Mouse (Mus musculus) MEL (cell line): ENCODE measurements around the gene Gm10428. TPM values are rescaled to one million over a fixed set of nuclear protein-coding genes. Genes with fewer than 3 reads are reported as not detected.

Source experiments
- DNase-seq: peaks from one replicate; pipeline ENCODE4 v3.0.0; 2011; ENCODE audit warnings: low read depth, low spot score
- H3K27ac ChIP-seq: 2 replicates; pipeline ENCODE4 v1.5.1; 2012; ENCODE audit warnings: low read depth, mild to moderate bottlenecking, control low read depth, low read length, moderate library complexity; ENCODE audit not compliant: control insufficient read depth
- H3K27me3 ChIP-seq, 2 experiments: fragments of 150-350 bp in 1 of 2; sonication (generic) in 1 of 2; 2 replicates each; pipeline ENCODE4 v1.6.1; 2012; ENCODE audit warnings: low read length in 2 of 2, mild to moderate bottlenecking in 2 of 2, improper control_type of control experiment in 1 of 2, moderate library complexity in 1 of 2; ENCODE audit not compliant: insufficient read depth in 2 of 2, control insufficient read depth in 1 of 2
- H3K36me3 ChIP-seq, 2 experiments: 2 replicates each; pipeline ENCODE4 v1.6.1; 2012 to 2014; ENCODE audit warnings: low read length in 2 of 2, improper control_type of control experiment in 1 of 2, inconsistent platforms in 1 of 2, mild to moderate bottlenecking in 1 of 2; ENCODE audit not compliant: insufficient read depth in 2 of 2, control insufficient read depth in 1 of 2
- H3K4me1 ChIP-seq, 2 experiments: fragments of 150-350 bp in 1 of 2; sonication (generic) in 1 of 2; 2 replicates each; pipeline ENCODE4 v1.6.1; 2012; ENCODE audit warnings: low read length in 2 of 2, improper control_type of control experiment in 1 of 2, mild to moderate bottlenecking in 1 of 2; ENCODE audit not compliant: insufficient read depth in 2 of 2, control insufficient read depth in 1 of 2
- H3K4me3 ChIP-seq, 2 experiments: fragments of 150-350 bp in 1 of 2; sonication (generic) in 1 of 2; 2 replicates each; pipeline ENCODE4 v1.5.1; 2012; ENCODE audit warnings: low read depth in 2 of 2, low read length in 2 of 2, mild to moderate bottlenecking in 2 of 2, moderate library complexity in 2 of 2, control low read depth in 1 of 2, improper control_type of control experiment in 1 of 2; ENCODE audit not compliant: control insufficient read depth in 1 of 2, insufficient read depth in 1 of 2
- H3K79me2 ChIP-seq: 2 replicates; pipeline ENCODE4 v1.6.1; 2012; ENCODE audit warnings: mild to moderate bottlenecking, low read length, moderate library complexity; ENCODE audit not compliant: control insufficient read depth, poor library complexity, insufficient read depth
- H3K9ac ChIP-seq: 2 replicates; pipeline ENCODE4 v1.6.1; 2012; ENCODE audit warnings: low read depth, mild to moderate bottlenecking, control low read depth, low read length, moderate library complexity; ENCODE audit not compliant: control insufficient read depth, poor library complexity, severe bottlenecking
- H3K9me3 ChIP-seq: fragments of 150-350 bp; sonication (generic); replicated peaks from 2 replicates; pipeline ENCODE4 v1.6.1; 2012; ENCODE audit warnings: mild to moderate bottlenecking, low read length, improper control_type of control experiment, moderate library complexity; ENCODE audit not compliant: insufficient read depth
- CHD1 ChIP-seq: IDR thresholded peaks from 2 replicates; pipeline ENCODE4 v1.6.1; 2012; ENCODE audit warnings: low read depth, mild to moderate bottlenecking, inconsistent platforms, low read length, improper control_type of control experiment
- CHD2 ChIP-seq: IDR thresholded peaks from 2 replicates; pipeline ENCODE4 v1.6.1; 2011; ENCODE audit warnings: low read length, improper control_type of control experiment
- CTCF ChIP-seq, 3 experiments: IDR thresholded peaks in 2 of 3; conservative IDR thresholded peaks in 1 of 3; 2 replicates each; pipeline ENCODE4 v1.5.1; 2011 to 2012; ENCODE audit warnings: low read length in 3 of 3, low read depth in 2 of 3, mild to moderate bottlenecking in 2 of 3, improper control_type of control experiment in 1 of 3, inconsistent platforms in 1 of 3, mixed read lengths in 1 of 3, moderate library complexity in 1 of 3; ENCODE audit not compliant: control insufficient read depth in 1 of 3, insufficient read depth in 1 of 3, poor library complexity in 1 of 3, severe bottlenecking in 1 of 3
- EP300 ChIP-seq, 2 experiments: IDR thresholded peaks; 2 replicates each; pipeline ENCODE4 v1.6.1; 2011; ENCODE audit warnings: improper control_type of control experiment in 2 of 2, low read length in 2 of 2, low read depth in 1 of 2, mild to moderate bottlenecking in 1 of 2
- ETS1 ChIP-seq: IDR thresholded peaks from 2 replicates; pipeline ENCODE4 v1.6.1; 2012; ENCODE audit warnings: low read depth, mild to moderate bottlenecking, inconsistent platforms, low read length, improper control_type of control experiment, moderate library complexity
- JUND ChIP-seq: IDR thresholded peaks from 2 replicates; pipeline ENCODE4 v1.6.1; 2011; ENCODE audit warnings: low read depth, mild to moderate bottlenecking, improper control_type of control experiment, low read length
- KAT2A ChIP-seq: conservative IDR thresholded peaks from 2 replicates; pipeline ENCODE4 v1.6.1; 2012; ENCODE audit warnings: low read depth, low read length, improper control_type of control experiment, inconsistent platforms
- MAZ ChIP-seq: IDR thresholded peaks from 2 replicates; pipeline ENCODE4 v1.6.1; 2012; ENCODE audit warnings: low read depth, mild to moderate bottlenecking, inconsistent platforms, low read length, improper control_type of control experiment
- MYC ChIP-seq: IDR thresholded peaks from 2 replicates; pipeline ENCODE4 v1.6.1; 2011; ENCODE audit warnings: low read depth, mild to moderate bottlenecking, low read length, improper control_type of control experiment, moderate library complexity
- NELFE ChIP-seq: IDR thresholded peaks from 2 replicates; pipeline ENCODE4 v1.6.1; 2011; ENCODE audit warnings: low read depth, low read length, improper control_type of control experiment
- POLR2AphosphoS2 ChIP-seq: IDR thresholded peaks from 2 replicates; pipeline ENCODE4 v1.6.1; 2011; ENCODE audit warnings: low read length, improper control_type of control experiment
- RAD21 ChIP-seq: IDR thresholded peaks from 2 replicates; pipeline ENCODE4 v1.6.1; 2011; ENCODE audit warnings: mild to moderate bottlenecking, low read depth, low read length, improper control_type of control experiment
- SMC3 ChIP-seq: IDR thresholded peaks from 2 replicates; pipeline ENCODE4 v1.6.1; 2011; ENCODE audit warnings: low read depth, low read length, improper control_type of control experiment
- TAL1 ChIP-seq: IDR thresholded peaks from 2 replicates; pipeline ENCODE4 v1.6.1; 2012; ENCODE audit warnings: mild to moderate bottlenecking, inconsistent platforms, low read length, moderate library complexity, mixed read lengths
- TBP ChIP-seq: IDR thresholded peaks from 2 replicates; pipeline ENCODE4 v1.8.0; 2011; ENCODE audit warnings: low read depth, low read length, improper control_type of control experiment
- UBTF ChIP-seq: IDR thresholded peaks from 2 replicates; pipeline ENCODE4 v1.6.1; 2012; ENCODE audit warnings: low read depth, mild to moderate bottlenecking, inconsistent platforms, low read length, improper control_type of control experiment, moderate library complexity, borderline replicate concordance; ENCODE audit not compliant: insufficient read depth
- ZNF384 ChIP-seq: IDR thresholded peaks from 2 replicates; pipeline ENCODE4 v1.6.1; 2012; ENCODE audit warnings: low read depth, mild to moderate bottlenecking, inconsistent platforms, low read length, improper control_type of control experiment
- polyA plus RNA-seq, 2 experiments: library from polyadenylated mRNA; stranded (reverse) in 1 of 2; unstranded in 1 of 2; fragments of >175 nt in 1 of 2; fragments of >200 nt in 1 of 2; gene quantifications; 2 replicates each; pipeline versions ENCODE4 v1.2.1 to v1.2.4; 2012; ENCODE audit warnings: low replicate concordance in 2 of 2, low read depth in 1 of 2; ENCODE audit not compliant: insufficient read length in 2 of 2, insufficient read depth in 1 of 2, missing spikeins in 1 of 2
- total RNA-seq: library from RNA; depleted of rRNA; stranded (reverse); fragments of 300-350 nt; gene quantifications from 2 replicates; pipeline ENCODE4 v1.2.3, GENCODE M21; 2012

The Gm10428 gene
- total and polyA plus RNA-seq, 3 experiments = not detected

DNA sequence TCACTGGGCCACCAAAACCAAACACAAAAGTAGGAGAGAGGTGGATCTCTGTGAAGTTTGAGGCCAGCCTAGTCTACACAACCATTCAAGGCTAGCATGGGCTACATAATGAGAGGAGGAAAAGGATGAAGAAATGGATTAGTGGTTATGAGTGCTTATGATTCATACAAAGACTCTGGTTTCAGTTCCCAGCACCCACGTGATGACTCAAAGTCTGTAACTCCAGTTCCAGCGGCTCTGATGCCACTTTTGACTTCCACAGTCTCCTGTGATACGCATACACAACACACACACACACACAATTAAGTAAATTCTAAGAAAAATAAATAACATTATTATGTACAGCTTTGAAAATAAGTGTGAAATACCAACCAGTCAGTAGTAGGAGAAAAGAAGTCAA is 20.2 kb upstream of the Gm10428 start:
- no peaks in the 10 kb centered on the region; the same call in 1 of the 2 replicates for H3K9me3 ChIP-seq
- DNase-seq = no peak
- TF ChIP-seq TBP = no peak
- no peak for TF ChIP-seq CHD2
- no peak for TF ChIP-seq ZNF384
- TF ChIP-seq TAL1 = no peak
- no peak for TF ChIP-seq EP300 (IDR thresholded peaks at IDR 0.05; ENCODE audit: low read depth in 1 of 2, low read length in 2 of 2)
- no peak for TF ChIP-seq KAT2A
- TF ChIP-seq MYC = no peak
- no peak for TF ChIP-seq ETS1
- no peak for TF ChIP-seq NELFE
- no peak for TF ChIP-seq SMC3
- no peak for TF ChIP-seq RAD21
- no peak for TF ChIP-seq CTCF (IDR thresholded peaks at IDR 0.05 in 2 of 3, conservative IDR thresholded peaks at IDR 0.05 in 1 of 3; ENCODE audit: control insufficient read depth in 1 of 3, insufficient read depth in 1 of 3, low read depth in 2 of 3, low read length in 3 of 3, poor library complexity in 1 of 3, severe bottlenecking in 1 of 3)
- TF ChIP-seq MAZ = no peak
- no peak for TF ChIP-seq POLR2AphosphoS2
- TF ChIP-seq UBTF = no peak
- TF ChIP-seq, all 39 proteins: peak for 0
- H3K27me3 ChIP-seq = peaks cover 8 to 12% of the 10 kb centered on the region in 2 experiments
- no peaks in the 10 kb centered on the region for H3K79me2 ChIP-seq
- no peak overlapping the region for H3K9ac ChIP-seq
- H3K36me3 ChIP-seq = no peaks in the 10 kb centered on the region
- no peak overlapping the region for H3K4me3 ChIP-seq
- no peak overlapping the region for H3K27ac ChIP-seq
- no peaks in the 10 kb centered on the region for H3K4me1 ChIP-seq

DNA sequence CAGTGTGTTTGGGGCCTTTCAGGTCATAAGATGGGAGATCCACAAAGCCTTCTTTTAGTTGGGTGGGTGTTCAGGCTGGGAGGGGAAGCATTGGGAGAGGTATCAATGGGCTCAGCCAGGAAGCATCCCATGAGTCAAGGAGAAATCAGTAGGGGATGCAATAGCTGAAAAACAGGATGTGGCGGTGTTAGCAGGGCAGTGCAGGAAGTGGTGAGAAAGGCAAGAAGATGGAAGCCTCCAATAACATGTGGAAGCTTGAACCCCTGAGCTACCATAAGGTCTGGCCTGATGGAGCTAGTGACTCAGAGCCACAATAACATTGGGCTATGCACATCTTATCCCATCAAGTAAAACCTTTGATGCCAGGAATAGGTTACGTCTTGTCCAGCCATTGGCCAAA is 11.7 kb upstream of the Gm10428 start:
- no peak overlapping the region for H3K4me3 ChIP-seq
- no peak for TF ChIP-seq CHD1
- no peak for TF ChIP-seq JUND
- no peak for TF ChIP-seq NELFE
- no peak for TF ChIP-seq EP300 (IDR thresholded peaks at IDR 0.05; ENCODE audit: low read depth in 1 of 2, low read length in 2 of 2)
- TF ChIP-seq, all 39 proteins: peak for 0
- no peaks in the 10 kb centered on the region for H3K79me2 ChIP-seq
- DNase-seq = no peak
- H3K36me3 ChIP-seq = no peaks in the 10 kb centered on the region
- H3K27ac ChIP-seq = no peak overlapping the region
- H3K9me3 ChIP-seq = no peaks in the 10 kb centered on the region
- H3K9ac ChIP-seq = no peak overlapping the region
- no peaks in the 10 kb centered on the region for H3K4me1 ChIP-seq
- peaks cover 0 to 5% of the 10 kb centered on the region in 2 experiments for H3K27me3 ChIP-seq
